Mouse (Mus musculus) testis, adult 2 months (tissue): Measurements from ENCODE around the gene Sgms2.

Experiments
- CTCF ChIP-seq: fragments of 200-500 bp; IDR thresholded peaks from 2 replicates; pipeline ENCODE4 v1.5.1; 2012; ENCODE audit warnings: low read depth, mild to moderate bottlenecking, inconsistent platforms, low read length, moderate library complexity; ENCODE audit not compliant: control insufficient read depth, insufficient read depth, insufficient replicate concordance
- POLR2A ChIP-seq: fragments of 200-500 bp; IDR thresholded peaks from 2 replicates; pipeline ENCODE4 v1.6.1; 2012; ENCODE audit warnings: low read depth, mild to moderate bottlenecking, inconsistent platforms, low read length, moderate library complexity; ENCODE audit not compliant: control insufficient read depth

- TF ChIP-seq CTCF (no peak), POLR2A (no peak)
Measured at GRCm38 (mm10) chr3:131359011-131359410, 132.2 kb downstream of the Sgms2 start.
